Mouse (Mus musculus): ENCODE measurements at regions not wholly inside any gene's neighbourhood (a gene's known extent, or its start where the extent isn't known, plus 50 kb on each side); places are given as distances from the start of the nearest gene placed in this dataset.

DNA sequence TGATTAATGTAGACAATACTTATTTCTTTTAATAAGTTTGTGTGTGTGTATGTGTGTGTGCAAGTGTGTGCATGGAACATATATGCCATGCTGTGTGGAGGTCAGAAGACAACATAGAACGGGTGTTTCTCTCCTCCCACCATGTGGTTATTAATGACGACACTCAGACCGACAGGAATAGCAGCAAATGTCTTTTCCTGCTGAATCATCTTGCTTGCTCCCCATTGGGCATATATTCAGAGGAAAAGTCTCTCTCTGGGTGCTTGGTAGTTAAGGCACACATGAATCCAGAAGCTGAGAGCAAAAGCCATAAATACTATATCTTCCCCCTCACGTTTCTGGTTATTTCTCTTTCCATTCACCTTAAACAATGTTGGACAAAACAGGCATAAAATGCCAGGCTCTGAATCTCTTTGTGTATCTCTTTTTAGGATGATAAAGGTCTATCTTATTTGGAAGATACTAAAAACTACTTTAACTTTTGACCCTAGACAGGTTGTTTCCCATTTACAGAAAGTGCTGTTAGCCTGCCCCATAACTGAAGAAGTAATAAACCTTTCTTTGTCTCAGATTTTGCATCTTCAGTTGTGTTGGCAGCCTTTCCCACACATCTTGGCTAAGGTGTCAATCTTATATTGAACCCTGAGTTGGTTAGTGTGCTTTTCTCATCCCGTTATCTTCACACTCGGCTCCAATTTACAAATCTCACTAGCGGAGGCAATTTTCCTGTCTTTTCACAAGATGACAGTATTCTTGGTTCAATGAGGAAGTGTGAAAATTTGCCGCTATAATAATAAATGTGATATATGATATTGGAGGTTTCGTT is 337.9 kb downstream of the Pdha2 start:
- no peak for TF ChIP-seq CTCF (IDR thresholded peaks at IDR 0.05; ENCODE audit: low read depth, low read length)
- no peak for TF ChIP-seq POLR2A (IDR thresholded peaks at IDR 0.05; ENCODE audit: extremely low read depth, insufficient read depth, low read length)

All from liver, adult 2 months (tissue).